Mouse (Mus musculus) testis, adult 2 months (tissue): ENCODE results near the gene Nrip2. TPM values are rescaled to one million over a fixed set of nuclear protein-coding genes. Genes with fewer than 3 reads are reported as not detected.

ENCODE experiments used
- H3K27ac ChIP-seq: fragments of 200-500 bp; 2 replicates; pipeline ENCODE4 v1.5.1; 2012; ENCODE audit warnings: low read depth, low read length; ENCODE audit not compliant: control insufficient read depth, insufficient read depth
- H3K27me3 ChIP-seq: fragments of 200-500 bp; 2 replicates; pipeline ENCODE4 v1.6.1; 2012; ENCODE audit warnings: mild to moderate bottlenecking, low read length, moderate library complexity; ENCODE audit not compliant: control insufficient read depth, insufficient read depth
- H3K36me3 ChIP-seq: fragments of 200-500 bp; 2 replicates; pipeline ENCODE4 v1.6.1; 2012; ENCODE audit warnings: mild to moderate bottlenecking, low read length; ENCODE audit not compliant: control insufficient read depth, insufficient read depth
- H3K4me1 ChIP-seq: fragments of 200-500 bp; 2 replicates; pipeline ENCODE4 v1.6.1; 2012; ENCODE audit warnings: low read length; ENCODE audit not compliant: control insufficient read depth, insufficient read depth
- H3K4me3 ChIP-seq: fragments of 200-500 bp; 2 replicates; pipeline ENCODE4 v1.5.1; 2012; ENCODE audit warnings: low read depth, mild to moderate bottlenecking, low read length, moderate library complexity, mixed read lengths; ENCODE audit not compliant: control insufficient read depth
- CTCF ChIP-seq: fragments of 200-500 bp; IDR thresholded peaks from 2 replicates; pipeline ENCODE4 v1.5.1; 2012; ENCODE audit warnings: low read depth, mild to moderate bottlenecking, inconsistent platforms, low read length, moderate library complexity; ENCODE audit not compliant: control insufficient read depth, insufficient read depth, insufficient replicate concordance
- POLR2A ChIP-seq: fragments of 200-500 bp; IDR thresholded peaks from 2 replicates; pipeline ENCODE4 v1.6.1; 2012; ENCODE audit warnings: low read depth, mild to moderate bottlenecking, inconsistent platforms, low read length, moderate library complexity; ENCODE audit not compliant: control insufficient read depth
- polyA plus RNA-seq: library from polyadenylated mRNA; depleted of rRNA; stranded (reverse); fragments of >200 nt; gene quantifications from 2 replicates; pipeline ENCODE4 v1.2.3, GENCODE M21; 2012

The Nrip2 gene
- polyA plus RNA-seq, 1 experiment = 1.9 TPM

GRCm38 (mm10) chr6:128399421-128400185, 507 bp downstream of the Nrip2 start:
- H3K27ac ChIP-seq = no peak overlapping the region
- H3K4me1 ChIP-seq = peaks cover 9% of the 10 kb centered on the region
- no peak overlapping the region for H3K4me3 ChIP-seq
- no peaks in the 10 kb centered on the region for H3K36me3 ChIP-seq
- TF ChIP-seq POLR2A (no peak), CTCF (no peak)
- no peaks in the 10 kb centered on the region for H3K27me3 ChIP-seq

GRCm38 (mm10) chr6:128404708-128405107, 5.6 kb downstream of the Nrip2 start:
- TF ChIP-seq POLR2A (no peak), CTCF (no peak)
- H3K4me3 ChIP-seq = no peak overlapping the region
- peaks cover 4% of the 10 kb centered on the region for H3K4me1 ChIP-seq
- H3K27me3 ChIP-seq = no peaks in the 10 kb centered on the region
- H3K27ac ChIP-seq = no peak overlapping the region
- H3K36me3 ChIP-seq = no peaks in the 10 kb centered on the region

GRCm38 (mm10) chr6:128408544-128409125, 9.5 kb downstream of the Nrip2 start:
- no peaks in the 10 kb centered on the region for H3K27me3 ChIP-seq
- H3K27ac ChIP-seq = no peak overlapping the region
- no peaks in the 10 kb centered on the region for H3K4me1 ChIP-seq
- no peaks in the 10 kb centered on the region; the same call in 1 of the 2 replicates for H3K36me3 ChIP-seq
- TF ChIP-seq CTCF = no peak
- no peak for TF ChIP-seq POLR2A
- H3K4me3 ChIP-seq = no peak overlapping the region

GRCm38 (mm10) chr6:128410305-128410704, 11.2 kb downstream of the Nrip2 start:
- Histone ChIP-seq H3K27ac (no peak overlapping the region), H3K4me3 (no peak overlapping the region), H3K27me3 (no peaks in the 10 kb centered on the region), H3K4me1 (no peaks in the 10 kb centered on the region), H3K36me3 (no peaks in the 10 kb centered on the region; the same call in 1 of the 2 replicates)
- no peak for TF ChIP-seq CTCF
- TF ChIP-seq POLR2A = no peak

- peak; percentile 21; the same call in 1 of the 2 replicates for TF ChIP-seq CTCF
- no peak for TF ChIP-seq POLR2A
- Histone ChIP-seq H3K36me3 (no peaks in the 10 kb centered on the region; the same call in 1 of the 2 replicates), H3K27ac (no peak overlapping the region), H3K4me1 (peaks cover 3% of the 10 kb centered on the region; the same call in 1 of the 2 replicates), H3K4me3 (no peak overlapping the region), H3K27me3 (no peaks in the 10 kb centered on the region)
Observed at GRCm38 (mm10) chr6:128411115-128411514, 12.0 kb downstream of the Nrip2 start.

- Histone ChIP-seq H3K27me3 (no peaks in the 10 kb centered on the region), H3K4me3 (no peak overlapping the region), H3K36me3 (no peaks in the 10 kb centered on the region), H3K27ac (no peak overlapping the region), H3K4me1 (peaks cover 4% of the 10 kb centered on the region; the same call in 1 of the 2 replicates)
- TF ChIP-seq POLR2A (no peak), CTCF (no peak)
Observed at GRCm38 (mm10) chr6:128416169-128416568, 17.1 kb downstream of the Nrip2 start.

- Histone ChIP-seq H3K27me3 (no peaks in the 10 kb centered on the region), H3K36me3 (no peaks in the 10 kb centered on the region), H3K4me1 (peaks cover 6% of the 10 kb centered on the region; the same call in 1 of the 2 replicates), H3K4me3 (no peak overlapping the region), H3K27ac (no peak overlapping the region)
- TF ChIP-seq CTCF (no peak), POLR2A (no peak)
Observed at GRCm38 (mm10) chr6:128418076-128418475, 19.0 kb downstream of the Nrip2 start.
